Mouse (Mus musculus) liver, postnatal 0 days (tissue): Measurements from ENCODE around the gene Tns4. TPM values are rescaled to one million over a fixed set of nuclear protein-coding genes. Genes with fewer than 3 reads are reported as not detected.

ENCODE experiments used
- ATAC-seq: fragments of 200-750 bp; cut with Nextera tagmentation; 2 replicates; pipeline ENCODE4 v1.8.0; 2017; ENCODE audit warnings: mild to moderate bottlenecking, moderate library complexity
- DNase-seq: peaks from one replicate; pipeline ENCODE4 v3.0.0-alpha.2; 2016
- H3K27ac ChIP-seq: fragments of 300-500 bp; sonication (generic); 2 replicates; pipeline ENCODE4 v1.5.1; 2014; ENCODE audit warnings: antibody characterized with exemption, moderate library complexity, mild to moderate bottlenecking, low read depth
- H3K27me3 ChIP-seq: fragments of 300-500 bp; sonication (generic); 2 replicates; pipeline ENCODE4 v1.6.1; 2014; ENCODE audit warnings: low read length, control low read depth, mixed read lengths; ENCODE audit not compliant: insufficient read depth
- H3K36me3 ChIP-seq: fragments of 300-500 bp; sonication (generic); replicated peaks from 2 replicates; pipeline ENCODE4 v1.6.1; 2014; ENCODE audit warnings: mild to moderate bottlenecking, control low read depth, low read length, moderate library complexity, mixed read lengths; ENCODE audit not compliant: insufficient read depth
- H3K4me1 ChIP-seq: fragments of 300-500 bp; sonication (generic); 2 replicates; pipeline ENCODE4 v1.6.1; 2014; ENCODE audit warnings: antibody characterized with exemption, mild to moderate bottlenecking, control low read depth; ENCODE audit not compliant: insufficient read depth
- H3K4me2 ChIP-seq: fragments of 300-500 bp; sonication (generic); 2 replicates; pipeline ENCODE4 v1.6.1; 2014; ENCODE audit warnings: low read depth, mild to moderate bottlenecking, low read length, moderate library complexity, mixed read lengths
- H3K4me3 ChIP-seq: fragments of 300-500 bp; sonication (generic); 2 replicates; pipeline ENCODE4 v1.5.1; 2014; ENCODE audit warnings: low read depth, low read length
- H3K9ac ChIP-seq: fragments of 300-500 bp; sonication (generic); replicated peaks from 2 replicates; pipeline ENCODE4 v1.6.1; 2014; ENCODE audit warnings: mild to moderate bottlenecking, moderate library complexity
- H3K9me3 ChIP-seq: fragments of 300-500 bp; sonication (generic); 2 replicates; pipeline ENCODE4 v1.6.1; 2016; ENCODE audit warnings: mild to moderate bottlenecking, control low read depth, low read length, mixed read lengths
- CTCF ChIP-seq: sonication (generic); IDR thresholded peaks from 2 replicates; pipeline ENCODE4 v1.5.1; 2016; ENCODE audit warnings: antibody characterized with exemption, low read depth
- EP300 ChIP-seq: IDR thresholded peaks from 2 replicates; pipeline ENCODE4 v1.6.1; 2016; ENCODE audit warnings: antibody characterized with exemption, low read depth, mild to moderate bottlenecking
- WGBS: fragments of 180-500 bp; shearing (Covaris S2); extraction: QIAGEN DNeasy Blood & Tissue Kit; methylation state at CpG from one replicate; pipeline ENCODE4 v1.1.7; 2014; ENCODE audit not compliant: insufficient replicate concordance; 5-methylcytosine and 5-hydroxymethylcytosine counted together
- polyA plus RNA-seq: library from polyadenylated mRNA; unstranded; fragments of >200 nt; fragmentation: Nextera tagmentation; extraction: Ambion mirVana; gene quantifications from 2 replicates; pipeline ENCODE4 v1.2.1, GENCODE M21; 2015

The Tns4 gene
- polyA plus RNA-seq, 1 experiment from 2014 or later: 0.31 TPM

DNA sequence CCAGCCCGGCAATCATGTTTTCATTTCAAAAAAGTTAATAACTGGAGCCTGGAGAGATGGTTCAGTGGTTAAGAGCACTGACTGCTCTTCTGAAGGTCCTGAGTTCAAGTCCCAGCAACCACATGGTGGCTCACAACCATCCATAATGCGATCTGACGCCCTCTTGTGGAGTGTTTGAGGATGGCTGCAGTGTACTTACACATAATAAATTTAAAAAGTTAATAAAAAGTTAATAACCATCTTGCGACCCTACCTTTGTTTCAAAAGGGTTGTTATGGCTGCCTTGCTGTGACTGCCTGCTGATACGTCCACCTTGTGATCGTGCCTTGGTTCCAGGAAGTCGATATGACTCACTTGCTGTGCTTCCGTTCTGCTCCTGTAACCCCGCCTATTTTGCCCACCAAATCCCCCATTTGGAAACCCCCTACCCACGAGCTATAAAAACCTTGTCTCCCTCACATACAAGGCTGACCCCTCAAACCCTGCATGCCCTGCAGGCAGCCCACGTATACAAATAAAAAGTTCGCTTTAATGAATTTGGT is 62.1 kb downstream of the Tns4 start:
- peaks cover 5% of the 10 kb centered on the region; the same call in 1 of the 2 replicates for H3K4me1 ChIP-seq
- ATAC-seq: no peak

GRCm38 (mm10) chr11:99025878-99026277 is 63.2 kb downstream of the Tns4 start:
- H3K9me3 ChIP-seq: no peaks in the 10 kb centered on the region
- DNase-seq (no peak), ATAC-seq (no peak)
- WGBS: 93% methylated on average over 6 of the region's 6 CpGs
- TF ChIP-seq CTCF: no peak
- TF ChIP-seq EP300: no peak
- peaks cover 14% of the 10 kb centered on the region for H3K36me3 ChIP-seq
- H3K9ac ChIP-seq: no peak overlapping the region
- peaks cover 5% of the 10 kb centered on the region; the same call in 1 of the 2 replicates for H3K4me1 ChIP-seq
- H3K4me2 ChIP-seq: no peak overlapping the region
- H3K27me3 ChIP-seq: no peaks in the 10 kb centered on the region
- H3K27ac ChIP-seq: no peak overlapping the region
- no peak overlapping the region for H3K4me3 ChIP-seq

More for the DNA sequence above, 62.1 kb downstream of the Tns4 start:
- Histone ChIP-seq H3K4me3 (no peak overlapping the region), H3K27me3 (no peaks in the 10 kb centered on the region), H3K9ac (no peak overlapping the region), H3K9me3 (no peaks in the 10 kb centered on the region), H3K4me2 (no peak overlapping the region), H3K36me3 (peaks cover 5% of the 10 kb centered on the region), H3K27ac (no peak overlapping the region)
- TF ChIP-seq EP300 (no peak), CTCF (peak; percentile 32)
- no peak for DNase-seq
- WGBS: 75% methylated on average over 12 of the region's 12 CpGs

- TF ChIP-seq EP300 (no peak), CTCF (no peak)
- Histone ChIP-seq H3K4me2 (peak overlapping the region; percentile 74), H3K9me3 (no peaks in the 10 kb centered on the region), H3K4me1 (peaks cover 5% of the 10 kb centered on the region; the same call in 1 of the 2 replicates), H3K9ac (peak overlapping the region; percentile 28; the same call in 1 of the 2 replicates), H3K27me3 (no peaks in the 10 kb centered on the region), H3K36me3 (peaks cover 25% of the 10 kb centered on the region), H3K4me3 (peak overlapping the region; percentile 81), H3K27ac (0 out of 2 replicates have a peak overlapping the region, but pooled peaks have one; percentile 41)
- ATAC-seq: no peak
- 38% methylated on average over 18 of the region's 18 CpGs for whole genome bisulfite sequencing
- DNase-seq: no peak
These were observed 64.5 kb downstream of the Tns4 start for GRCm38 (mm10) chr11:99024468-99025134.

DNA sequence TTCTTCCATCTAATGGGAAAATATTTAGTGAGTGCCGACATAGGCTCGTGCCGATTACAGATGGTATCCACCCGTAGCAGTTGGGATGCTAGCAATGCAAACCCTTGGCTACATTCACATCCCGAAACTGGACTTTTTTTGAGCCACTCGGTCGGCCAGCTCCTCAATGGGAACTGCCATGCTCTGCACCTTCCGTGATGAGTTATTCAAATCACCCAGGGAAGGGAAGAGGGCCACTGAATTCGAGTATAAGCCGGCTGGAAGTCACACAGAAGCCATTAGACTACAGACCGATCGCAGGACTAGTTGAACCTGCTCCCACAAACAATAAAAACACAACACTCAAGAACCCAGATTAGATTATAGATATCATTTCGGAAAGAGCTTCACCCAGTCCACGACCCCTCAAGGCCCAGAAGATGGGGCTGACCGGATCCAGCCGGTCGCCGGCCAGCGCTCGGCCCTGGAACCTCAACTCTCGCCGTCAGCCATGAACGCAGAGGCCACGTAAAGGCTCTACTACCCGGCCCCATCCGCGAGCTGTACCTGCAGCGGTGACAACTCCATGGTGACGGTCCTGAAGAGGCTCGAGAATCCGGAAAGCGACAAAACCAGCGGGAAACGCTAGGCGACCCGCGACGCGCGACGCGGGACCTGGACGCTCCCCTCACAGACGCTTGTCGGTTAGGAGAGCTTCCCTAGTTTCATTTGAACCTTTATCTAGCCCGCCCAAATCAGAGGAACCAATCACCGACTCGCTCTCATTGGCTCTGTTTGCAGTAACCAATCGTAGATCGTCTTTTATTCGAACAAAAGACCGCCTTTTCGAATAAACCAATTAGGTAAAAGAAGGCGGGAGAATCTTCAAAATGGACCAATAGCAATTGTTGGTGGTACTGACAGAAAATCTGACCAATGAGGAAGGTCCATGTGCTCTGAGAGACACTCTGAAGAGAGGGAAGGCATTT is 65.3 kb downstream of the Tns4 start, which contains the start of gene Top2a:
Gene Top2a, minus strand, starts transcription at position 690 of the 968 bp plus-strand sequence.
- DNase-seq: peak; percentile 95
- no peak for TF ChIP-seq CTCF
- peak; percentile 96 for TF ChIP-seq EP300

DNA sequence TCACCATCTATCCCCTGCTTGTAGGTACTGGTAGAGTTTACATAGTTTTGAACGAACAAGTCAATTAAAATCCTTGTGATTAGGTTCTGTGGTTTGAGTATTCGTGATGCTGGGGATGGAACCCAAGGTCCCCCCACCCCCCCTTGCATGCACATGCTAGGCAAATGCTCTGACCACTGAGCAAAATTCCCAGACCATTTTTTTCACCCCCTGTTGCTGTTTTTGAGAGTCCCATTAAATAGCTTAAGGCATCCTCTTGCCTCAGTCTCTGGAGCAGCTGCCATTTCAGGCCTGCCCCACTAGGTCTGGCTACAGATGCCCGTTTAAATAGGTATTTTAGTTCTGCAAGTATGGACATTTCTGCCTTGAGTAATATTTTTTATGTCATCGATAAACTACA is 66.0 kb downstream of the Tns4 start:
- 9% methylated on average over 4 of the region's 4 CpGs for WGBS
- Histone ChIP-seq H3K4me2 (peak overlapping the region; percentile 70), H3K36me3 (peaks cover 39% of the 10 kb centered on the region), H3K4me1 (peaks cover 5% of the 10 kb centered on the region; the same call in 1 of the 2 replicates), H3K9me3 (no peaks in the 10 kb centered on the region), H3K9ac (peak overlapping the region; percentile 89), H3K27ac (peak overlapping the region; percentile 72; the same call in 1 of the 2 replicates), H3K27me3 (no peaks in the 10 kb centered on the region), H3K4me3 (peak overlapping the region; percentile 81)
- DNase-seq (no peak), ATAC-seq (no peak)
- no peak for TF ChIP-seq CTCF
- no peak for TF ChIP-seq EP300

More for the DNA sequence above, 65.3 kb downstream of the Tns4 start, which contains the start of gene Top2a:
- Histone ChIP-seq H3K9ac (peak within 1 kb of the TSS; percentile 89), H3K4me3 (peak within 1 kb of the TSS; percentile 81), H3K27me3 (no peaks in the 10 kb centered on the region), H3K36me3 (peaks cover 32% of the 10 kb centered on the region), H3K9me3 (no peaks in the 10 kb centered on the region), H3K27ac (peak within 1 kb of the TSS; percentile 72), H3K4me2 (peak within 1 kb of the TSS; percentile 74), H3K4me1 (peaks cover 5% of the 10 kb centered on the region; the same call in 1 of the 2 replicates)
- under 1% methylated on average over 54 of the region's 54 CpGs for WGBS
- peak; percentile 97 for ATAC-seq
